Mouse (Mus musculus): ENCODE measurements at regions not wholly inside any gene's neighbourhood (a gene's known extent, or its start where the extent isn't known, plus 50 kb on each side); places are given as distances from the start of the nearest gene placed in this dataset.

DNA sequence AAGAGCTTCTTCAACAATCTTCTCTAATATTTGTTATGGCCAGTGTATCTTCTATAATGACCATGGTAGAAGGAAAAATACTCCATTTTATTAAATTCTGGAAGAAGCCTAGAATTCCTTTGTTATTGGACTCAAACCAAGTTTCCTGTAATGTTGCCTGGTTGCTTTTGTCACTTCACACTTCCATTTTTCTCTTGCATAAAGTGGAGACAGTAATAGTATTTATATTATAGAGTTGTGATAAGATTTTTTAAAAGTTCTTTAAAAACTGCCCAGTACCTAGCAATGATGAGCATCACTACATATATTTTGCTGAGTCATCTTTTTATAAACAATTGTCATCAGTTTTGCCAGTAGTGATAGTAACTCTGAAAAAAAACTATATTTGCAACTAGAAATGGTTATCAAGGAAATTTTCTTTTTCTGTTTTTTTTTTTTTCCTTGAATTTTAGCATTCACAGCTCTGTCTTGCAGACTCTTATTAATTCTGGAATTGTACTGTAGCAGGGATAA is 415.2 kb upstream of the Aga start:
- DNase-seq = no peak

DNA sequence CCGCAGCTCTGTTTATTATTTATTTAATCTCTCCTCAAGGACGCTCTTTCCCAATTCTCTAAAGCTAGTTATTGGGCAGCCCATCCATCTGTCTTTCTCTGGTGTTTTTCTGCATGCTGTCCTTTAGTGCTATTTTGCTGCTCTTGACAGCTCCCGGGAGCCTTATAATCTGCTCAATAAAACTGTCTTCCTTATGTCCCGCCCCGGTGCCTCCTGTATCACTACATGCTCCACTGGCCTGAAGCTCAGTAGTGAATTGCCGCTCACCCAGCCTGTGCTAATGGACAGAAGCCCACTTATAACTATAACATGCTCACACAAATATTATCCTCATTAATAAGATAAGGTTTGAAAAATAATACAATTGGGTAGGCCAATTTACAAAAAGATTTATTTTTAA is 371.5 kb upstream of the Aga start:
- DNase-seq = no peak

DNA sequence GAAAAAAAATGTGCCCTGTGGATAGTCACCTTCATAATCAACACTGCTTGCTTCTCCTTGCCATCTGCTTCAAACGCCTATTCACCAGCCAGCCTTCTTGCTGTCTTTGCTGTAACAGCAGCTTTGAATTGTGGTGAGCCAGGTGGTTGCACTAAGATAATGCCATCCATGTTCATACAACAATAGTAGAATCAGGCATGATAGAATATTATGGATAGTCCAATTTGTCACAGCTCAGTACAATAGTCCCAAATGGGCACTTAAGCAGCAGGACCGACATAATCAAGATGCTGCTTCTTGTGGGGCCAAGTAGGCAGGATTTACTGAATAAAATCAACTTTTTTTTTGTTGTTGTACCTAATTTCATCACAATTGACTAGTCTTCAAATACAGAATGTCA is 362.6 kb upstream of the Aga start:
- DNase-seq = no peak

DNA sequence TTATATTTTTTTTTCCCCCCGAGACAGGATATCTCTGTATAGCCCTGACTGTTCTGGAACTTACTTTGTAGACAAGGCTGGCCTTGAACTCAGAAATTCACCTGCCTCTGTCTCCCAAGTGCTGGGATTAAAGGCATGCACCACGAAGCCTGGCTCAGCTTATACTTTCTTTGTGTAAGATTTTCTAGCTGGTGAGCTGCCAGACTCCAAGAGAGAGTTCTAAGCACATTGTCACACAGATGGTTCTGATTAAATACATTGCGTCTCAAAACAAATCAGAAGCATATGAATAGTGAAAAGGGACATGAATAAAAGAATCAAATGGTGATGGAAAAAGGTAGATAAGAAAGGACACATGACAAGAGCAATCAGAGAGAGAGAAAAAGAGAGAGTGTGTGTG is 347.5 kb upstream of the Aga start:
- DNase-seq = no peak

DNA sequence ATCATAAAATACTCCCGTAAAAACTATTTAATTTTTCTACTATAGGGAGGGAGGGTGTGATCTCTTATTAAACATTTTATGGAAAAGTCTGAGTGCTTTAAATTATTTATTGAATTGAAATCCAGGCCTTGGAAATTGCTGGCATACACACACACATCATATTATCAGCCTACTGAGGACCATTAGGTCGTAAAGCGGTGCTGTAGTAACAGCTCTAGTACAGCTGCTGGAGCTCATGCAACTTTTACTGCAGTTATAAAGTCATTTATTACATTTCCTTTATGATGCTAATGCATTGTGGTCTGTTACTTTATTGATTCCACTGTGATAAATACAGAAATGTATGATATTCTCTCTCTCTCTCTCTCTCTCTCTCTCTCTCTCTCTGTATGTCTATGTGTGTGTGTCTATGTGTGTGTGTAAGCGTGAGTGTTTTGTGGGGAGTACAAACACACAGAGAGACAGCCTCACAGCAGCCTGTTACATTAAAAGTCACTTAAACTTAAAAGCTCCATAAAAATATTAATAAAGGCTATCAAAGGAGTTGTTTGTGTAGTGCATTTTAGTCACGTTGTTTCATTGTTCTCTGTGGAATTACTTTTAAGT is 339.7 kb upstream of the Aga start:
- DNase-seq = no peak

DNA sequence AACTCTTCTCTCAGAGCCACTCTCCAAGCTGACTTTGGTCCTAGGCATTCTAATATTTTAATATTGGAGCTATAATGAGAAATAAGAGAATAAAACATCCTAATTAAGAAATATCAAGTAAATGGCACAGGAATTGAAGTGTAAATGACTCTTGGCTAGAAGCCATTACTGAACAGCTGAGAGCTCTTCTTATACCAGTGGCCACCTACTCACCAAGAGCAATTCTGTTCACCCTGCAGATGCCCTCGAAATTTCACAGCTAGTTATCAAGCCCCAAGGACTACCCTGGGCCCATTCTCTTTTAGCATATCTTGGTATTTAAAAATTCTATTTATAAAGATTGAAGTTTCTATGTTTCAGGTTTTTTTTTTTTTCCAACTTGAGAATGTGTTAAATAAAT is 319.0 kb upstream of the Aga start:
- no peak for DNase-seq

DNA sequence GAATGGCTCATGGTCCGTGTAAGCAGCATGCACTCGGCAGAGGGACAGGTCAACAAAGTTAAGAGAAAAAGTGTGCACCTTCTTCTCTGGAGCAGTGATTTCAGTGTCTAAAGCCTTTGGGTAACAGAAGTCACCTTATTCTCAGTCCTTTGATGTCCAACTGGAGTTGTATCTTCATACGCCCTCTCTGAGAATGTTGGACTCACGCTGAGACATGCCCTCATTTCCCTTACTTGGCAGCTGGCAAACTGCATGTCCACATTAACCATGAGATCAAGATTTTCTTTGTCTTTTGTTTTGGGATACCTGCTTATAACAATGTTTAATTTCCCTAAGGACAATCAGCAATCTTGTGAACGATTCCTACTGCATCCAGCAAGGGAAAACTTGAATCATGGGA is 289.3 kb upstream of the Aga start:
- peak; percentile 19 to 42 for DNase-seq
